Mouse (Mus musculus) intestine, embryonic 14.5 days (tissue): ENCODE results near the gene Frg2f1. TPM values are rescaled to one million over a fixed set of nuclear protein-coding genes. Genes with fewer than 3 reads are reported as not detected.

ENCODE experiments used
- ATAC-seq: fragments of 200-750 bp; cut with Nextera tagmentation; replicated peaks from 2 replicates; pipeline ENCODE4 v1.8.0; 2017; ENCODE audit warnings: low read depth, moderate number of reproducible peaks, moderate TSS enrichment, moderate library complexity; ENCODE audit not compliant: low FRiP score, low TSS enrichment
- DNase-seq: peaks from one replicate; pipeline ENCODE4 v3.0.0-alpha.2; 2018; ENCODE audit warnings: low spot score
- H3K27ac ChIP-seq: fragments of 300-500 bp; sonication (generic); 2 replicates; pipeline ENCODE4 v1.5.1; 2014; ENCODE audit warnings: low read depth, mild to moderate bottlenecking, control low read depth
- H3K27me3 ChIP-seq: fragments of 300-500 bp; sonication (generic); replicated peaks from 2 replicates; pipeline ENCODE4 v1.6.1; 2014; ENCODE audit warnings: low read length, control low read depth; ENCODE audit not compliant: control insufficient read depth, insufficient read depth
- H3K36me3 ChIP-seq: fragments of 300-500 bp; sonication (generic); 2 replicates; pipeline ENCODE4 v1.6.1; 2014; ENCODE audit warnings: low read length, control low read depth; ENCODE audit not compliant: control insufficient read depth, insufficient read depth
- H3K4me1 ChIP-seq: fragments of 300-500 bp; sonication (generic); replicated peaks from 2 replicates; pipeline ENCODE4 v1.6.1; 2014; ENCODE audit warnings: low read length, control low read depth, mixed read lengths; ENCODE audit not compliant: control insufficient read depth, insufficient read depth
- H3K4me2 ChIP-seq: fragments of 300-500 bp; sonication (generic); 2 replicates; pipeline ENCODE4 v1.6.1; 2014; ENCODE audit warnings: low read length
- H3K4me3 ChIP-seq: fragments of 300-500 bp; sonication (generic); 2 replicates; pipeline ENCODE4 v1.5.1; 2014; ENCODE audit warnings: low read depth, low read length, control low read depth, mixed read lengths
- H3K9ac ChIP-seq: fragments of 300-500 bp; sonication (generic); 2 replicates; pipeline ENCODE4 v1.6.1; 2014; ENCODE audit warnings: mild to moderate bottlenecking, low read length
- H3K9me3 ChIP-seq: fragments of 300-500 bp; sonication (generic); 2 replicates; pipeline ENCODE4 v1.6.1; 2016; ENCODE audit warnings: low read length, control low read depth; ENCODE audit not compliant: control insufficient read depth
- WGBS: fragments of 180-500 bp; shearing (Covaris S2); extraction: QIAGEN DNeasy Blood & Tissue Kit; methylation state at CpG from one replicate; pipeline ENCODE4 v1.1.7; 2014; 5-methylcytosine and 5-hydroxymethylcytosine counted together
- polyA plus RNA-seq: library from polyadenylated mRNA; unstranded; fragments of >200 nt; fragmentation: Nextera tagmentation; extraction: Ambion mirVana; gene quantifications from 2 replicates; pipeline ENCODE4 v1.2.1, GENCODE M21; 2014

The Frg2f1 gene
- polyA plus RNA-seq, 1 experiment from 2014 or later = 6.1 TPM

DNA sequence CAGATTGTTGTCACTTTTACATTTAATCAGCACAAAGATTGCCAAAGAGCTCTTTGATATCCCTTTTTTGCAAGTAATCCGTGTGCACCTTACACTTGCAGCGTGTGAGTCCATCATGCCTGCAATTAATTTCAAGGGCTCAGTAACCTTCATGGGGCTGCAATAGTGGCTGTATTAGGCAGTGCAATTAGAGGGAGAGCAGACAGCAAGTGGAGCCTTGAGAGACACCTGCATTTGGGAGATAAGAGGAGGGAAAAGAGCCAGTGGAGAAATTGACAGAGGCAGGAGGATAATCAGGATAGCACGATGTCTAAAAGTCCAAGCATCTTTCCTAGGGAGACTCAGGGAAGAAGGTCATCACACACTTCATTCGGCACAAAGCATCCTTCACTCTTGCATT, 15.8 kb downstream of the Frg2f1 start:
- H3K4me2 ChIP-seq = no peak overlapping the region
- no peak overlapping the region for H3K9ac ChIP-seq
- ATAC-seq (no peak), DNase-seq (no peak)
- no peak overlapping the region for H3K4me3 ChIP-seq
- no peak overlapping the region for H3K27ac ChIP-seq
- H3K27me3 ChIP-seq = no peaks in the 10 kb centered on the region
- no peaks in the 10 kb centered on the region for H3K4me1 ChIP-seq
- no peaks in the 10 kb centered on the region for H3K36me3 ChIP-seq
- no peaks in the 10 kb centered on the region for H3K9me3 ChIP-seq
- 80% methylated on average over 4 of the region's 4 CpGs for WGBS

DNA sequence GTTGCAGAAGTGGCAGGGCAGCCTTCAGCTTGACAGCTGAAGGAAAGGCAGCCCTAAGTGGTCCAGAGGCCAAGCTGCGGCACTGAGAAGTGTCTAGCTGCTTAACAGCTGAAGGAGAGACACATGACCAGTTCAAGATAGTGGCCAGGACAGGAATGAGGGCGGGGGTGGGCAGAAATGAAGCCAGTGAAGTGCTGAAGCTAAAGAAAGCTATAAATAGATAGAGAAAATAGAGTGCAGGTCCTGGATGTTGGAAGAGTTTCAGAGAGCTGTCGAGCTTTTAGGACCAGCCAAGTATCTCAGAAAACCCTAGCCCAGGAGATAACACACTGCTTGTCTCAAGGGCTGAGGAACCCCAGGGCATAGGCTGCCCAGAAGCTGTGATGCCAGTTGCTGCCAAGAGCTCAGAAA, 26.6 kb downstream of the Frg2f1 start:
- ATAC-seq = no peak

DNA sequence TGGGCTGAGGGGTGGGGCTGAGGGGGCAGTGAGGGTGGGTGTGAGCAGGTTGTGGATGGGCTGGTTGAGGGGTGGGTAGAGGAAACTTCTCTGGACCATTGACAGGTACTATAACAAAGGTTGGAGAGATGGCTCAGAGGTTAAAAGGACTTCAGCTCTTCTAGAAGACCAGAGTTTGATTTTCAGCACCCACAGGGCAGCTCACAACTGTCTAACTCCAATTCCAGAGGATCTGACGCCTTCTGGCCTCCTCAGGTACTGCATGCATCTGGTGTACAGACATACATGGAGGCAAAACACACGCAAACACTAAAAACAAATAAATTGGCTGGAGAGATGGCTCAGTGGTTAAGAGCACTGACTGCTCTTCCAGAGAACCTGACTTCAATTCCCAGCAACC, 27.7 kb downstream of the Frg2f1 start:
- no peak overlapping the region for H3K4me3 ChIP-seq
- H3K36me3 ChIP-seq = no peaks in the 10 kb centered on the region
- H3K4me2 ChIP-seq = no peak overlapping the region
- H3K27ac ChIP-seq = no peak overlapping the region
- DNase-seq (no peak), ATAC-seq (no peak)
- H3K9ac ChIP-seq = no peak overlapping the region
- WGBS = 67% methylated on average over 2 of the region's 2 CpGs
- no peaks in the 10 kb centered on the region for H3K9me3 ChIP-seq
- H3K27me3 ChIP-seq = no peaks in the 10 kb centered on the region
- no peaks in the 10 kb centered on the region for H3K4me1 ChIP-seq

More for the DNA sequence above, 26.6 kb downstream of the Frg2f1 start:
- Histone ChIP-seq H3K9me3 (no peaks in the 10 kb centered on the region), H3K4me2 (no peak overlapping the region), H3K27ac (no peak overlapping the region), H3K9ac (no peak overlapping the region), H3K36me3 (no peaks in the 10 kb centered on the region), H3K4me1 (no peaks in the 10 kb centered on the region), H3K4me3 (no peak overlapping the region), H3K27me3 (no peaks in the 10 kb centered on the region)
- WGBS = 54% methylated on average over 3 of the region's 3 CpGs
- DNase-seq = no peak

DNA sequence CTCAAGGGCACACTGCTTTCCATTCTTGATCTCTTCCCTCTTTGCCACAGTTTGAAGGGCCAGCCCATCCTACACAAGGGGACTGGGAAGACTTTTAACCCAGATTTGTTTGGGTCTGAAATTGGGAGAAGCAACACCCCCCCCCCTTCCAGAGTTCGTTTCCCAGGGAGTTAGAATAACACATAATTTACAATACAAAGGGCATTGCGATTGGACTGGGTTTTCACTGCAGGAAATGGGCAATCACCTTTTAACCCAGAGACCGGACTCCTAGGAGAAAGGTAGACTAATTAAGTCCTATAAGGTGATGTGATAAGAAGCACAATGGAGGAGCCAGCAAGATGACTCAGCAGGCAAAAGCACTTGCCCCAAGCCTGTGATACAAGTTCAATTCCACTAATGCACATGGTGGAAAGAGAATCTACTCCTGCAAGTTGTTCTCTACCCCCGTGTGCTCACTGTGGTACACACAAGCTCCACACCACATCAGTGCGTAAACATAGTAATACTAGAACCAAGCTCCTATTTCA, 40.9 kb downstream of the Frg2f1 start:
- H3K9me3 ChIP-seq = no peaks in the 10 kb centered on the region
- H3K4me3 ChIP-seq = no peak overlapping the region
- no peaks in the 10 kb centered on the region for H3K36me3 ChIP-seq
- no peak overlapping the region for H3K4me2 ChIP-seq
- 60% methylated on average over 5 of the region's 5 CpGs for WGBS
- no peak for DNase-seq
- no peak overlapping the region for H3K27ac ChIP-seq
- H3K9ac ChIP-seq = no peak overlapping the region
- H3K27me3 ChIP-seq = 0 out of 2 replicates have a peak, but pooled peaks cover 12% of the 10 kb centered on the region
- ATAC-seq = no peak
- H3K4me1 ChIP-seq = no peaks in the 10 kb centered on the region

DNA sequence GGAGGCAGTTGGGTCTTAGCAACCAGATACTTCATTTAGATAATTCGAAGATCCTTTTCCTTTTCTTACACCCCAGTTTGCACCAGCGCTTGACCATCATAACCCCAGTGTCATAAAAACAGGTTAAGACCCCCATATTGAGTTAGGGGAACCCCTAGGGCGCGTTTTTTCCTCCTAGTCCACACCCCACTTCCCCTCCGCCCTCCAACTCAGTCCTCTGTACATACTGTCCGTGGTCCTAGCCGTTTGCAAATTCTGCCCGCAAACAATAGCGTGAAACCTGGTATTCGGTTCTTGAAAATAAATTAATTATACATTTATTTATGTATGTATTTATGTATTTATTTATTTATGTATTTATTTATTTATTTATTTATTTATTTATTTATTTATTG, 46.4 kb downstream of the Frg2f1 start:
- Histone ChIP-seq H3K27ac (no peak overlapping the region), H3K36me3 (no peaks in the 10 kb centered on the region), H3K4me2 (peak overlapping the region; percentile 86), H3K4me3 (peak overlapping the region; percentile 48), H3K27me3 (peaks cover 17% of the 10 kb centered on the region), H3K9ac (no peak overlapping the region; the same call in 1 of the 2 replicates), H3K9me3 (no peaks in the 10 kb centered on the region), H3K4me1 (no peaks in the 10 kb centered on the region)
- no peak for DNase-seq
- WGBS = 36% methylated on average over 10 of the region's 10 CpGs
- ATAC-seq = peak; percentile 48; the same call in 1 of the 2 replicates

DNA sequence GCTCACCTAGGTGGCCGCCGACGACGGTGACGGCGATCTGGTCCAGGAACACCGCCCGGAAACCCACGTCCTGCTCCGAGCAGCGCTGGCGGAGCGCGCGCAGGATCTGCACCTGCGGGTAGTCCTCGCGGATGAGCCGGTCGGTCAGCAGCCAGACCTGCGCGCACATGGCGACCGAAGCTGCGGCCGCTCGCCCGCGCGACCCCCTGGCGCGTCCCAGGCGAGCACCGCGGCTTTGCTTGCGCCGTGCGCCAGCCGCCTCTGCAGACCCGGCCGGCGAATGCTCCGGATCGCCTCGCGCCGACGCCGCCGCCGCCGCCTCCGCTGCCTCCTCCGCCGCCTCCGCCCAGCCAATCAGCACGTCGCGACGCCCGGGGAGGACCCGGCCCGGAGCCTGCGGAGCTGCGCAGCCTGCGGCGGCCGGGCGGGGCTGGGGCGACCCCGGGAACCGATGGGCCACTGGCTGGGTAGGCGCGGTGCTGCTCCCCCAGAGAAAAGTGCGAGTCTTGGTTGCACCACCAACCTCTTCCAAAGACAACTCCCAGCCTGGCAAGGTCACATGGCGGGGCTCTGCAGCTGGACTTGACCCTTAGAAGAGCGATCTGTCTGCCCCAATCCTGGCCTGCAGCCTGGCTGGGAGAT, 46.9 kb downstream of the Frg2f1 start, which contains the start of gene Rimkla:
TSS of gene Rimkla (minus strand) at position 338 of the 642 bp plus-strand sequence.
- ATAC-seq = peak; percentile 89
- peak within 1 kb of the TSS; percentile 86 for H3K4me2 ChIP-seq
- no peaks in the 10 kb centered on the region for H3K9me3 ChIP-seq
- H3K4me1 ChIP-seq = no peaks in the 10 kb centered on the region
- DNase-seq = peak; percentile 78
- no peak within 1 kb of the TSS for H3K27ac ChIP-seq
- peak within 1 kb of the TSS; percentile 25 for H3K9ac ChIP-seq
- H3K27me3 ChIP-seq = peaks cover 17% of the 10 kb centered on the region
- under 1% methylated on average over 61 of the region's 77 CpGs for WGBS
- no peaks in the 10 kb centered on the region for H3K36me3 ChIP-seq
- H3K4me3 ChIP-seq = peak within 1 kb of the TSS; percentile 48

DNA sequence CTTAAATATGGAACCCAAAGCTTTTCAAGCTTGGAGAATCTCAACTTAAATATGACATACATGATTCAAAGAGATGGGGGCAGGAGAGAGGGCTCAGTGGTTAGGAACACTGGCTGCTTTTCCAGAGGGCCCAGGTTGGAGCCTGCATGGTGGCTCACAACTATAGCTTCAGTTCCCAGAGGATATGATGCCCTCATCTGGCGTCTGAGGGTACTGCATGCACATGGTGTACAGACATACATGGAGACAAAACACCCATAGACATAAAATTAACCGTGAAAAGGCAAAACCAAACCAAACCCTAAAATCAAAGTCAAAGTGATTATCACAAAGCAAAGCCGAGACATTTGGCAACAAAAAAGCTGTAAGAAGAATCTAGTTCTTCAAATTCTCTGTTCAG, 48.5 kb downstream of the Frg2f1 start:
- peaks cover 17% of the 10 kb centered on the region for H3K27me3 ChIP-seq
- H3K4me1 ChIP-seq = no peaks in the 10 kb centered on the region
- H3K9ac ChIP-seq = no peak overlapping the region
- no peak overlapping the region for H3K4me3 ChIP-seq
- H3K27ac ChIP-seq = no peak overlapping the region
- H3K36me3 ChIP-seq = no peaks in the 10 kb centered on the region
- peak; percentile 58 for DNase-seq
- ATAC-seq = no peak
- no peak overlapping the region for H3K4me2 ChIP-seq
- no peaks in the 10 kb centered on the region for H3K9me3 ChIP-seq
- WGBS = 74% methylated on average over 3 of the region's 3 CpGs

DNA sequence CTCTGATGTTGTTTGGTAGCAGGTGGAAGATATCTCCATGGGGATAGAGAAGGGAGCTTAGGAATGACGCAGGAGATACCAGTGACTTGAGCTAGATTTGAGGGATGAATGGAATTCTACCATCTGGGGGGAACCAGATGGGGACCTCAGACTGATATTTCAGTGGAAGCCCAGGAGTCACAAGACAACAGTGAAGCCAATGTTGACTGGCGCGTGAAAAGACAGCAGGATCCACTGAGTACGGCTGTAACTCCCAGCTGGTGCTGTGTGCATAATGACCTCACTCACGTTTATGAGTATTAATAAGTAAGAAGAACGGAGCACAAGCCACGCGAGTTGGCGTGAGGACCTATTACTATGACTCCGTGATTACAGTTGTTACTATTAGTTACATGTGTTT, 49.7 kb downstream of the Frg2f1 start:
- no peak overlapping the region for H3K27ac ChIP-seq
- H3K9ac ChIP-seq = no peak overlapping the region
- H3K4me2 ChIP-seq = no peak overlapping the region
- H3K4me3 ChIP-seq = no peak overlapping the region
- no peaks in the 10 kb centered on the region for H3K4me1 ChIP-seq
- H3K36me3 ChIP-seq = no peaks in the 10 kb centered on the region
- WGBS = 90% methylated on average over 10 of the region's 10 CpGs
- ATAC-seq = no peak
- DNase-seq = no peak
- H3K27me3 ChIP-seq = peaks cover 17% of the 10 kb centered on the region
- no peaks in the 10 kb centered on the region for H3K9me3 ChIP-seq

DNA sequence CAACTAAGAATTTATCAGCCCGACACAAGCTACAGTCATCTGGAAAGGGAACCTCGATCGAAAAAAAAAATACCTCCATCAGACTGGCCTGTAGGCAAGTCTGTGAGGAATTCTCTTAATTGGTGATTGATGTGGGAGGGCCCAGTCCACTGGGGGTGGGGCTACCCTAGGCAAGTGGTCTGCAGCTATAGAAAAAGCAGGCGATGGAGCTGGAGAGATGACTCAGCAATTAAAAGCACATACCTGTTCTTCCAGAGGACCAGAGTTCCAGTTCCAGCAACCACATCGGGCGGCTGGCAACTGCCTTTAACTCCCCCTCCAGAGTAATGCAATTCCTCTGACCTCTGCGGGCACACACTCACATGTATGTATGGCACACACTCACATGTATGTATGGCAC, 54.4 kb downstream of the Frg2f1 start:
- WGBS = 77% methylated on average over 7 of the region's 7 CpGs
- ATAC-seq (no peak), DNase-seq (no peak)
- no peak overlapping the region for H3K4me3 ChIP-seq
- H3K4me1 ChIP-seq = no peaks in the 10 kb centered on the region
- H3K4me2 ChIP-seq = no peak overlapping the region
- H3K9me3 ChIP-seq = no peaks in the 10 kb centered on the region
- no peak overlapping the region for H3K9ac ChIP-seq
- no peaks in the 10 kb centered on the region for H3K36me3 ChIP-seq
- H3K27me3 ChIP-seq = no peaks in the 10 kb centered on the region
- H3K27ac ChIP-seq = no peak overlapping the region
